Mouse (Mus musculus): ENCODE results near the gene Odf4. TPM values are rescaled to one million over a fixed set of nuclear protein-coding genes. Genes with fewer than 3 reads are reported as not detected.

The Odf4 gene
- polyA plus RNA-seq, 1 experiment from 2014 or later = not detected

DNA sequence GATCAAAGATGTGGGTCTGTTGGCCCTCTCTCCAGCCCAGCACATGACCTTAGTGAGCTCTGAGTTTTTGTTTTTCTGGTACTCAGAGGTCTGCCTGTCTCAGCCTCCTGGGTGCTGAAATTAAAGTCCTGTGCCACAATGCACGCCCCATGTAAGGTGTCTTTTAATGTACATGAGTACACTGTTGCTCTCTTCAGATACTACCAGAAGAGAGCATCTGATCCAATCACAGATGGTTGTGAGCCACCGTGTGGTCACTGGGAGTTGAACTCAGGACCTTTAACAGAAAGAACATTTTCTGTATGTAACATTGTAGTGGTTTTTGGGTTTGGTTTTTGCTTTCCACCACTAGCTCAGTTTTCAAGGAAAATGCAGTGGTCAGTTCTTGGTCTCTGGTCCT lies 23.1 kb downstream of the Odf4 start:
- ATAC-seq (no peak), DNase-seq (ENCODE audit: low read depth, low spot score) (no peak)
- no peaks in the 10 kb centered on the region for H3K27me3 ChIP-seq
- in situ Hi-C loops (cut with MboI; ENCODE audit: low pct_unique_long_range_greater_than_20kb) = loop anchor here (5.0 kb wide), 1 partner anchor 69 kb away; no protein-coding TSS in a partner anchor
- ChIA-PET CTCF (interaction anchor here (1.2 to 4.7 kb wide), 5 partner anchors 30 to 83 kb away, joined by 4 to 34 read pairs (median 9); partner anchors contain the start of gene Rangrf), POLR2A (interaction anchor here (0.8 kb wide), 1 partner anchor 13 kb away, joined by 3 read pairs; no protein-coding TSS in a partner anchor)
- no peak for TF ChIP-seq CTCF (IDR thresholded peaks at IDR 0.05)

DNA sequence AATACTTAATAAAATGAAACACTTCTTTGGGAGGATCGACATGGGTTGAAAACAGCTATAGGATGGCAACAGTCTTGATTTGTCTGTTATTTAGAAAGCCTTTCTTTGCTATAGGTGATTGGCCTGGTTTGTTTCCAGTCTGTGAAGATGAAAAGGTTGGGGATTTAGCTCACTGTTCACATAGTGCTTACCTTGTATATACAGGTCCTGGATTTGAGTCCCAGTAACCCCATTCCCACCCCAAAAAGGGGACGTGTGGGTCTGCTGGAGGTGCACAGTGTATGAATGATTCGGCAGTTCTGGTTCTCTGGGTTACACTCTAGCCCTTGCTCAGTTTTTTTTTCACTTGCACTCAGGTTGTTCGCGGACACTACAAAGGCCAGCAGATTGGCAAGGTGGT lies 24.1 kb downstream of the Odf4 start:
- CTCF ChIA-PET = interaction anchor here (0.6 to 4.7 kb wide), 3 partner anchors 11 to 78 kb away, joined by 3 to 34 read pairs (median 3); no protein-coding TSS in a partner anchor
- in situ Hi-C loops (cut with MboI; ENCODE audit: low pct_unique_long_range_greater_than_20kb) = loop anchor here (5.0 kb wide), 1 partner anchor 69 kb away; no protein-coding TSS in a partner anchor
- no peaks in the 10 kb centered on the region for H3K27me3 ChIP-seq
- POLR2A ChIA-PET = interaction anchor here (1.0 kb wide), 1 partner anchor 85 kb away, joined by 3 read pairs; no protein-coding TSS in a partner anchor
- TF ChIP-seq CTCF (IDR thresholded peaks at IDR 0.05) = no peak
- ATAC-seq (no peak), DNase-seq (ENCODE audit: low read depth, low spot score) (no peak)

DNA sequence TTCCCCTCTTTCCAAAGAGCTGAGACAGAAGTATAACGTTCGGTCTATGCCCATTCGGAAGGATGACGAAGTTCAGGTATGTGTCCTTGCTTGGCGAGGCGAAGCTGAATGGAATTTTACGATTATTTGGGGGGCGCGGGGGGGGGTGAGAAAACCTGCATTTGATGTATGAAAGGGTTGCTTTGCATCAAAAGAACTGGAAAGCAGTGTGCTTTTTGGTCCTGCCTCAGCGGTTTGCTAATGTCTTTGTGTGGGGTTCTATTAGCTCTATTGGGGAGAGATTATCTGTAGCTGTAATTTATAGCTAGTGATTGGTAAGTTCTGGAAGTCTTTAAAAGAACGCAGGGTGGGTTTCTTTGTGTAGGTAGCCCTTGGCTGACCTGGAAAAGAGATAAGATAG lies 24.5 kb downstream of the Odf4 start:
- no peaks in the 10 kb centered on the region for H3K27me3 ChIP-seq
- no peak for ATAC-seq
- ChIA-PET CTCF (interaction anchor here (0.6 to 4.7 kb wide), 3 partner anchors 11 to 78 kb away, joined by 3 to 34 read pairs (median 3); no protein-coding TSS in a partner anchor), POLR2A (interaction anchor here (1.0 kb wide), 1 partner anchor 85 kb away, joined by 3 read pairs; no protein-coding TSS in a partner anchor)
- no peak for DNase-seq (ENCODE audit: low read depth, low spot score)
- in situ Hi-C loops (cut with MboI; ENCODE audit: low pct_unique_long_range_greater_than_20kb) = loop anchor here (5.0 kb wide), 1 partner anchor 70 kb away; no protein-coding TSS in a partner anchor
- no peak for TF ChIP-seq CTCF (IDR thresholded peaks at IDR 0.05)

DNA sequence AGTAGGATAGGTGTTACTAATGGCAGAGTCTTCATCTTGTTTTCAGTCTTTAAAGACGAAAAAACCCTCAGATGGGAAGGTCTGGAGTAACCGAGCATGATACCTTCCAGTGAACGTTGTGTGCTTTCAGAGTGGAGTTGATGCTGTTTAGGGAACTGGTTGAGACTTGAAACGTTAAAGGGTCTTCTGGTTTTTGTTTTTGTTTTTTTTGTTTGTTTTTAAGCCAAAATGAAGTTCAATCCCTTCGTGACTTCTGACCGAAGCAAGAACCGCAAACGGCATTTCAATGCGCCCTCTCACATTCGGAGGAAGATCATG lies 24.9 kb downstream of the Odf4 start:
- TF ChIP-seq CTCF (IDR thresholded peaks at IDR 0.05) = no peak
- POLR2A ChIA-PET = interaction anchor here (1.0 kb wide), 1 partner anchor 86 kb away, joined by 3 read pairs; no protein-coding TSS in a partner anchor
- in situ Hi-C loops (cut with MboI; ENCODE audit: low pct_unique_long_range_greater_than_20kb) = loop anchor here (5.0 kb wide), 1 partner anchor 70 kb away; no protein-coding TSS in a partner anchor
- H3K27me3 ChIP-seq = no peaks in the 10 kb centered on the region
- ATAC-seq (no peak), DNase-seq (ENCODE audit: low read depth, low spot score) (no peak)
- CTCF ChIA-PET = interaction anchor here (1.2 to 4.7 kb wide), 2 partner anchors 12 to 79 kb away, joined by 3 to 34 read pairs; no protein-coding TSS in a partner anchor

DNA sequence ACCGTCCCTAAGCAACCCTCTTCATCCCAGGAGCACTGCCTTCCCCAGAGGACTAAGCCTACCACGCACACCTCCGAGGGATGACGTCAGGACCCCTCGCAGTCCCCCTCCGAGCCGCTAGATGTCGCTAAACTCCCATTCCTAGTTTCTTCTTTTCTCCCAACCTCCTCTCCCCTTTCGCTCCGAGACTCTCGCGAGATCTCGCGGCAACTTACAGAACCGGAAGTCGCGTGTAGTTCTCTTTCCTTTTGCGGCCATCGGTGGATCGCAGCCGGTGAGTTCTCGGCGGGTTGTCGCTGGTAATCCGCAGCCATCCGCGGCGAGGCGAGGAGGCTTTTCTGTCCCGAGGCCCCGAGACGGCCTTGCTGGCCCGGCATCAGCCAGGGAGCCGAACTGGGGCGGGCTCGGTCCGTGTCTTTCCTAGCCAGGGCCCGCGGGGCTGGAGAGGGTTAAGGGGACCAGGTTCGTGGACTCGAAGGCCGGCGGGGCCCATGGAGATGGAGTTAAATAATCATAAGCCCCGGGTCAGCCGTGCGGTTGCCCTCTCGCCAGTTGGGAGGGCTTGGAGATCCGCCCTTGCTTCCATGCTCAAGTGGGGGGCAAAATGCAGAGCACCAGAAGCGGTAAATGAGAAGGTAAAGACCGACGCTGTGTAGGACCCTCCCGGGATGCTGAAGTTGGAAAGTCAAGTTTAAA lies 25.4 kb downstream of the Odf4 start, which contains the start of gene Rpl26:
TSS of gene Rpl26 (plus strand) at position 233 of the 696 bp plus-strand sequence.
- peak; percentile 89 for DNase-seq (ENCODE audit: low read depth, low spot score)
- ChIA-PET CTCF (no interaction called here), POLR2A (interaction anchor here (1.0 kb wide), 1 partner anchor 86 kb away, joined by 3 read pairs; no protein-coding TSS in a partner anchor)
- in situ Hi-C loops (cut with MboI; ENCODE audit: low pct_unique_long_range_greater_than_20kb) = loop anchor here (5.0 kb wide), 1 partner anchor 71 kb away; no protein-coding TSS in a partner anchor
- H3K27me3 ChIP-seq = no peaks in the 10 kb centered on the region
- peak; percentile 68 for ATAC-seq
- TF ChIP-seq CTCF (IDR thresholded peaks at IDR 0.05) = peak; percentile 98

DNA sequence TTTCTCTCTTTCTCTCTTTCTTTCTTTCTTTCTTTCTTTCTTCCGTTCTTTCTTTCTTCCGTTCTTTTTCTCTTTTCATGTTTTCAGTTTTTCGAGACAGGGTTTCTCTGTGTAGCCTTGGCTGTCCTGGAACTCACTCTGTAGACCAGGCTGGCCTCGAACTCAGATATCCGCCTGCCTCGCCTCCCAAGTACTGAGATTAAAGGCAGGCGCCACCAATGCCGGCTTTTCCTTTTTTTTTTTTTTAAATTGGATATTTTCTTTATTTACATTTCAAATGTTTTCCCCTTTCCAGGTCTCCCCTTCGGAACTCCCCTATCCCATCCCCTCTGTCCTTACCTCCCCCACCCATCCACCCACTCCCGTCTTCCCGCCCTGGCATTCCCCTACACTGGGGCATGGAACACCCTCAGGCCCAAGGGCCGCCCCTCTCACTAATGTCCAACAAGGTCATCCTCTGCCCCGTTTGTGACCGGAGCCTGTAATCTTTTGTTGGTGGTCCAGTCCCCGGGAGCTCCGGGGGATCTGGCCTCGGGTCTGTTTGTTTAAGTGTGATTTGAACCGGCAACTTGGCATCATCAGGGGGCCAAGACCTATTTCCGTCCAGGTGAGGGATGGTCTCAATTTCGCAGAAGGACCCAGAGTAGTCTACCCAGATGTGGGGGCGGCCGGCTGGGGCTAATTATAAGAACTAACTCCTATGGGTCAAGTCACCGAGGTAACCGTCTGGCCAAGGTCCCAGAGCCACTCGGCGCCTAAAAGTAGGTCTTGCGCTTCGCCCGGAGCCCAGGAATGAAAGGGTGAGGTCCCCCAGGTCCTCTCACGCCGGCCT lies 26.1 kb downstream of the Odf4 start:
- H3K27me3 ChIP-seq = peaks cover under 1% of the 10 kb centered on the region
- DNase-seq (ENCODE audit: low read depth, low spot score) = no peak
- POLR2A ChIA-PET = no interaction called here
- TF ChIP-seq CTCF (IDR thresholded peaks at IDR 0.05) = no peak
- ATAC-seq = no peak
- CTCF ChIA-PET = no interaction called here
- in situ Hi-C loops (cut with MboI; ENCODE audit: low pct_unique_long_range_greater_than_20kb) = loop anchor here (5.0 kb wide), 1 partner anchor 72 kb away; no protein-coding TSS in a partner anchor

DNA sequence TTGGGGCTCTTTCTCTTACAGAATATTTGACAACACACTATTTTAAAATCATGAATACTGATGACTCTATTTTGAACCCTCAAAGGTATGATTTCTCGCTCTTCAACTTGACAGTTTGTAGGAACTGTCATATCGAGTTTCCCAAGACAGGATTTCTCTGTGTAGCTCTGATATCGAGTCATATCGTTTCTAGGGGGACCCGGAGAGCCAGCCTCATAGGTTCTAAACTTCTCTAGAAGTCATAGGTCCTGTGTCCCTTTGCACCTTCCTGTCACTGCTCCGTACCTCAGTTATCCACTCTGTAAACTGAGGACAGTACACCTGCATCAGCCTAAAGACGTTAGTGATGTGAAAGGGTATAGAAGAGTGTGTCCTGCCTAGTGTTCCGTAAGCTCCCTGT lies 27.1 kb downstream of the Odf4 start:
- TF ChIP-seq CTCF (IDR thresholded peaks at IDR 0.05) = no peak
- ChIA-PET CTCF (interaction anchor here (1.3 kb wide), 1 partner anchor 25 kb away, joined by 3 read pairs; no protein-coding TSS in a partner anchor), POLR2A (no interaction called here)
- DNase-seq (ENCODE audit: low read depth, low spot score) = no peak
- ATAC-seq = no peak
- in situ Hi-C loops (cut with MboI; ENCODE audit: low pct_unique_long_range_greater_than_20kb) = loop anchor here (5.0 kb wide), 1 partner anchor 72 kb away; no protein-coding TSS in a partner anchor
- peaks cover 5% of the 10 kb centered on the region for H3K27me3 ChIP-seq

DNA sequence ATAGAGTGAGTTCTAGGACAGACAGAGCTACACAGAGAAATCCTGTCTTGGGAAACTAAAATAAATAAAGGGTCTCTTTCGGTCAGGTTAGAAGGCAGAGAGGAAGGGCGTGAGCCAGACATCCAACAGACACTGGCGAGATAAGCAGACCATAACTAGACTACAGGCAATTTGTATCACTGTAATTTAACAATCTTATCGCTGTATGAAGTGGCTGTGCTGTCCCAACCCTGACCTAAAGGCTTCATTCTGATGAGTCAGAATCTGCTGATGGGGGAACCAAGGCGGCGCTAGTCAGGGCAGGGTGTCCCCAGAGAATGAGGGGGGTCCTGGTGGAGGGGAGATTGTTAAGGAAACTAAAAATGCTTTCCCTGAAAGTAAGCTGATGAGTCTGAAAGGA lies 28.1 kb downstream of the Odf4 start:
- no peak for TF ChIP-seq CTCF (IDR thresholded peaks at IDR 0.05)
- in situ Hi-C loops (cut with MboI; ENCODE audit: low pct_unique_long_range_greater_than_20kb) = no loop called here
- ATAC-seq (no peak), DNase-seq (ENCODE audit: low read depth, low spot score) (no peak)
- POLR2A ChIA-PET = interaction anchor here (1.1 kb wide), 1 partner anchor 46 kb away, joined by 4 read pairs; no protein-coding TSS in a partner anchor
- H3K27me3 ChIP-seq = peaks cover 5% of the 10 kb centered on the region
- CTCF ChIA-PET = interaction anchor here (1.3 kb wide), 1 partner anchor 24 kb away, joined by 3 read pairs; no protein-coding TSS in a partner anchor

DNA sequence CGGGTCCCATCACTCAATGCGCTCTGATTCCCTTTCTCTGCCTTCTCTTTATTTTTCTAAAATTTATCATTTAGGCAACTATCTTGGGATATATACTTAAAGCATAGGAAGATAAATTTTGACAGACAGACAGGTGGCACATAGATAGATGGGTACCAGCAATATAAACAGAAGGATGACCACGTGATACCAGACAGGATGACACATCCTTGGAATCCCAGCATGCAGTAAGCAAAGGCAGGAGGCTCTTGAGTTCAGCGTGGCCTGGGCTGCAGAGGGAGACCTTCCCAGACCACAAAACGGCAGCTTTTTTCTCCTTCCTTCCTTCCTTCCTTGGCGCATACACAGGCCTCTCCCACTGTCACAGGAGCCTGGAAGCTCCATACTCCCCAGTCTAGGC lies 29.0 kb downstream of the Odf4 start:
- DNase-seq (ENCODE audit: low read depth, low spot score) (no peak), ATAC-seq (no peak)
- ChIA-PET POLR2A (no interaction called here), CTCF (no interaction called here)
- H3K27me3 ChIP-seq = peaks cover 5% of the 10 kb centered on the region
- in situ Hi-C loops (cut with MboI; ENCODE audit: low pct_unique_long_range_greater_than_20kb) = no loop called here
- TF ChIP-seq CTCF (IDR thresholded peaks at IDR 0.05) = no peak

DNA sequence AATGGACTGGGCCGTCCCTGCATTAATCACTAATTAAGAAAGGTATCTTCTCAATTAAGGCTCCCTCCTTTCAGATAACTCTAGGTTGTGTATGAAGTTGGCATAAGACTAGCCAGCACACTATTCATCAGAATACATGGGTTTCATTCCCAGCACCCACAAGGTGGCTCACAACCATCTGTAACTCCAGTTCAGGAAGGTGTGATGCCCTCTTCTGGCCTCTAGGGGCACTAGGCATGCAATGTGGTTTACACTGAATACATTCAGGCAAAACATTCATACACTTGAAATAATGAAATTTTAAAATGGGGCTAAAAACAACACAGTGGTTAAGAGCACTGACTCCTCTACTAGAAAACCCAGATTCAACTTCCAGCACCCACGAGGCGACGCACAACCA lies 29.8 kb downstream of the Odf4 start:
- TF ChIP-seq CTCF (IDR thresholded peaks at IDR 0.05) = peak; percentile 92
- DNase-seq (ENCODE audit: low read depth, low spot score) (peak; percentile 6), ATAC-seq (no peak)
- ChIA-PET POLR2A (no interaction called here), CTCF (no interaction called here)
- H3K27me3 ChIP-seq = peaks cover 9% of the 10 kb centered on the region
- in situ Hi-C loops (cut with MboI; ENCODE audit: low pct_unique_long_range_greater_than_20kb) = no loop called here
